Mouse (Mus musculus) testis, adult 2 months (tissue): ENCODE results near the gene Arl5c. TPM values are rescaled to one million over a fixed set of nuclear protein-coding genes. Genes with fewer than 3 reads are reported as not detected.

ENCODE experiments used
- H3K27ac ChIP-seq: fragments of 200-500 bp; 2 replicates; pipeline ENCODE4 v1.5.1; 2012; ENCODE audit warnings: low read depth, low read length; ENCODE audit not compliant: control insufficient read depth, insufficient read depth
- H3K27me3 ChIP-seq: fragments of 200-500 bp; 2 replicates; pipeline ENCODE4 v1.6.1; 2012; ENCODE audit warnings: mild to moderate bottlenecking, low read length, moderate library complexity; ENCODE audit not compliant: control insufficient read depth, insufficient read depth
- H3K36me3 ChIP-seq: fragments of 200-500 bp; 2 replicates; pipeline ENCODE4 v1.6.1; 2012; ENCODE audit warnings: mild to moderate bottlenecking, low read length; ENCODE audit not compliant: control insufficient read depth, insufficient read depth
- H3K4me1 ChIP-seq: fragments of 200-500 bp; 2 replicates; pipeline ENCODE4 v1.6.1; 2012; ENCODE audit warnings: low read length; ENCODE audit not compliant: control insufficient read depth, insufficient read depth
- H3K4me3 ChIP-seq: fragments of 200-500 bp; 2 replicates; pipeline ENCODE4 v1.5.1; 2012; ENCODE audit warnings: low read depth, mild to moderate bottlenecking, low read length, moderate library complexity, mixed read lengths; ENCODE audit not compliant: control insufficient read depth
- CTCF ChIP-seq: fragments of 200-500 bp; IDR thresholded peaks from 2 replicates; pipeline ENCODE4 v1.5.1; 2012; ENCODE audit warnings: low read depth, mild to moderate bottlenecking, inconsistent platforms, low read length, moderate library complexity; ENCODE audit not compliant: control insufficient read depth, insufficient read depth, insufficient replicate concordance
- POLR2A ChIP-seq: fragments of 200-500 bp; IDR thresholded peaks from 2 replicates; pipeline ENCODE4 v1.6.1; 2012; ENCODE audit warnings: low read depth, mild to moderate bottlenecking, inconsistent platforms, low read length, moderate library complexity; ENCODE audit not compliant: control insufficient read depth
- polyA plus RNA-seq: library from polyadenylated mRNA; depleted of rRNA; stranded (reverse); fragments of >200 nt; gene quantifications from 2 replicates; pipeline ENCODE4 v1.2.3, GENCODE M21; 2012

Arl5c gene
- polyA plus RNA-seq, 1 experiment: 0.44 TPM

DNA sequence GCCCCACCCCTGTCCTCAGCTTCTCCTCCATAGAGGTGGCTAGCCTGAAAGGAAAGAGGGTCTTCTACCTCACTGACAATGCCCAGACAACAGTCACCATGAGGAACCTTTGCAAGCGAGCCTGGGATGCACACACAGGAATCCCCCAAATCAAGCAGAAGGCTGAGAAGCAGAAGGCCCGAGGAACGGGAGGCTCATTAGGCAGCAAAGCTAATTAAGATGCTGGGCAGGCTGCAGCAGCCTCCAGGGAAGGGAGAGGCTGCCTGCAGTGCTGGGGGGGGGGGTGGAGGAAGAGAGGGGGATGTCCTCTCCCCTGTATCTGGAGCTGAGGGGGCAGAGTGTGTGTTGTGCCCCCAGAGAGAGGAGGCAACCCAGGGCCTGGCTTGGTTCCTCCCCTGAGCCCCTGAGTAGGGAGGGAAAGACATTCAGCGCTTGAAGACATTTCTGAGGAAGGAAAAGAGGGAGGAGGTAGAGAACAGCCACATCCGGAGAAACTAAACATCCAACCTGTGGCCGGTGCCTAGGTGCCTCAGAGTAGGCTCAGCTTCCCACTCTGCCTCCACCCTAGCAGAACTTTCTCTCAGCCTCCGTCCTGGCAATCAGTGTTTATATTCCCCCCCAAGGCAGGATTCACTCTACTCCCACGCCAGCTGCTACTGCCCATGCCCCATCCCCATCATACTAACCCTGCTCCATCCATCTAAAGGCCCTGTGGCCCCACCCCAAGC, 24.1 kb upstream of the Arl5c start:
- H3K27ac ChIP-seq: no peak overlapping the region

GRCm38 (mm10) chr11:98018858-98019641, 23.1 kb upstream of the Arl5c start:
- Histone ChIP-seq H3K4me1 (peaks cover 12% of the 10 kb centered on the region), H3K36me3 (no peaks in the 10 kb centered on the region), H3K4me3 (no peak overlapping the region), H3K27me3 (no peaks in the 10 kb centered on the region), H3K27ac (no peak overlapping the region)
- TF ChIP-seq CTCF (no peak), POLR2A (no peak)

More for the DNA sequence above, 24.1 kb upstream of the Arl5c start:
- Histone ChIP-seq H3K4me3 (peak overlapping the region; percentile 39; the same call in 1 of the 2 replicates), H3K4me1 (peaks cover 12% of the 10 kb centered on the region), H3K36me3 (no peaks in the 10 kb centered on the region), H3K27me3 (no peaks in the 10 kb centered on the region)
- TF ChIP-seq POLR2A (no peak), CTCF (no peak)

DNA sequence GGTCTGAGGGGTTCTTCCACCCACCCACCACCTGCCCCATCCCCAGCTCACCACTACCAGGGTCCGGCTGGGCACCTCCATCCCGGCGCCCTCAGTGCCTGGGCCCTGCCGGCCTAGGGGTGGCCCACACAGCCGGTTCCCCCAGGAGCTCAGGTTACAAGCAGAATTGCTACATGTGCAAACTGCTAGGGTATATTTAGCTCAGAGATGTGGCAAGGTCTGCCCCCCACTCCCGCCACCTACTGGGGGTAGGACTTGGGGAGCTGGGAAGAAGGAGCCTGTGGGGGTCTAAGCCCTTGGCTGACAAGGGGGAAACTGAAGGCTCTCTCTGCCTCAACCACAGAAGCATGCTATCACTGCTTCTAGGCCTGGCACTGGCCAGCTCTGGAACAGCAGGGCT, 22.2 kb upstream of the Arl5c start:
- TF ChIP-seq POLR2A: no peak
- no peak for TF ChIP-seq CTCF
- Histone ChIP-seq H3K27me3 (no peaks in the 10 kb centered on the region), H3K36me3 (no peaks in the 10 kb centered on the region), H3K4me1 (peaks cover 8% of the 10 kb centered on the region), H3K27ac (no peak overlapping the region), H3K4me3 (no peak overlapping the region)

GRCm38 (mm10) chr11:98016824-98017223, 20.8 kb upstream of the Arl5c start:
- no peaks in the 10 kb centered on the region for H3K36me3 ChIP-seq
- no peak overlapping the region for H3K27ac ChIP-seq
- peaks cover 8% of the 10 kb centered on the region for H3K4me1 ChIP-seq
- no peak overlapping the region for H3K4me3 ChIP-seq
- no peaks in the 10 kb centered on the region for H3K27me3 ChIP-seq
- no peak for TF ChIP-seq POLR2A

- no peak overlapping the region for H3K4me3 ChIP-seq
- H3K4me1 ChIP-seq: peaks cover 6% of the 10 kb centered on the region
- H3K27ac ChIP-seq: no peak overlapping the region
- H3K36me3 ChIP-seq: no peaks in the 10 kb centered on the region
- TF ChIP-seq CTCF (no peak), POLR2A (no peak)
- no peaks in the 10 kb centered on the region for H3K27me3 ChIP-seq
Observed at GRCm38 (mm10) chr11:98016177-98016576, 20.2 kb upstream of the Arl5c start.

- H3K4me1 ChIP-seq: peaks cover 3% of the 10 kb centered on the region
- no peak overlapping the region for H3K27ac ChIP-seq
- H3K27me3 ChIP-seq: no peaks in the 10 kb centered on the region
- H3K36me3 ChIP-seq: no peaks in the 10 kb centered on the region
- H3K4me3 ChIP-seq: no peak overlapping the region
- no peak for TF ChIP-seq POLR2A
- TF ChIP-seq CTCF: no peak
Observed at GRCm38 (mm10) chr11:98012831-98013230, 16.9 kb upstream of the Arl5c start.

GRCm38 (mm10) chr11:98011716-98012115, 15.7 kb upstream of the Arl5c start:
- TF ChIP-seq CTCF (no peak), POLR2A (no peak)
- no peaks in the 10 kb centered on the region for H3K27me3 ChIP-seq
- H3K4me3 ChIP-seq: no peak overlapping the region

More at GRCm38 (mm10) chr11:98011716-98012115, 15.7 kb upstream of the Arl5c start:
- Histone ChIP-seq H3K36me3 (no peaks in the 10 kb centered on the region), H3K27ac (no peak overlapping the region), H3K4me1 (peaks cover 3% of the 10 kb centered on the region)
